Mouse (Mus musculus) kidney, adult 2 months (tissue): ENCODE measurements at regions not wholly inside any gene's neighbourhood (a gene's known extent, or its start where the extent isn't known, plus 50 kb on each side); places are given as distances from the start of the nearest gene placed in this dataset.

Source experiments
- CTCF ChIP-seq: fragments of 200-500 bp; conservative IDR thresholded peaks from 2 replicates; pipeline ENCODE4 v1.5.1; 2011; ENCODE audit warnings: low read depth, mild to moderate bottlenecking, control low read depth, low read length, moderate library complexity, mixed read lengths; ENCODE audit not compliant: insufficient read depth, insufficient read length
- POLR2A ChIP-seq: fragments of 200-500 bp; IDR thresholded peaks from one replicate; pipeline ENCODE4 v1.6.1; 2011; ENCODE audit warnings: low read depth, low read length, control low read depth

GRCm38 (mm10) chr15:42911357-42911756 lies 2777.2 kb downstream of the 9330182O14Rik start:
- TF ChIP-seq CTCF (no peak), POLR2A (no peak)
